Mouse (Mus musculus): ENCODE measurements around the gene Crocc2.

Crocc2 gene

GRCm38 (mm10) chr1:93168295-93168775, at the start of gene Crocc2:
TSS of gene Crocc2 (plus strand) at chr1:93168725.
- no peak for DNase-seq (ENCODE audit: inconsistent age in 2 of 2, low spot score in 1 of 2)

DNA sequence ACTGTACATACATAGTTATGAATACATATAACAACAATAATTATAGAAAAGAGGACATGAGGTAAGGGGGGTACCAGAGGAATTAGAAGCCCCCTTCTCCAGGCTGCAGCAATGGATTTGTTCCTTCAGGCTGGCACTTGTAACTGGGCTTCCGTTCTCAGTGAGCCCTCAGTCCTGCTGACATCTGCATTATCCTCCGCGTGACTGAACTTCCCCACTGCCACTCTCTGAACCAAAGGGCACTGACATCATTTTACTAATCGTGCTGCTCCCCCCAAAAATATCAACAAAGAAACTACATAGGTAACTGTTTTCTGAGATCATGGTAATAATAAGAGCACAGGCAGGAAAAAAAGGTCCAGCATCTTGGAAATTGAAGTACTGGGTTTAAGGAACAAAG, 49.7 kb upstream of the Crocc2 start:
- no peak for DNase-seq (ENCODE audit: inconsistent age in 2 of 2, low spot score in 1 of 2)

GRCm38 (mm10) chr1:93123179-93123854, 45.2 kb upstream of the Crocc2 start:
- no peak for DNase-seq (ENCODE audit: inconsistent age in 2 of 2, low spot score in 1 of 2)

DNA sequence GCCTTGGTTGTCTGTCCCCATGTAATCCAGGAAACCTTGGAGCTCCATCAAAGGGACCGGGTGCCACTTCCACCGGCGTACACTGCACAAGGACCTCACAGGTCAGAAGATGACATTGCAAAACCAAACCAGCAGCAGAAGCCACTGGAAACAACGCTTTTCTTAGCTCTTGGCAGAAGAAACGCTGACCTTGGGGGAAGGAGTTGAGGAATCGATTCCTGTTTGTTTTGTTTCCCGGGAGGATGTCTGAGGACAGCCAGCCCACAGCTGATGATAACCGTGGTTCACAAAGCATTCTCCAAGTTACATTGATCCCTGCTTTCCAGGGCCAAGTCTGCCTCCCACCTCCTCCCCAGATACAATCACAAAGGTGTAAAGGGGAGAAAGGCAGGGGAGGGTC, 44.5 kb upstream of the Crocc2 start:
- DNase-seq (ENCODE audit: inconsistent age in 2 of 2, low spot score in 1 of 2): peak; percentile 23 to 68

GRCm38 (mm10) chr1:93125256-93125655, 43.3 kb upstream of the Crocc2 start:
- peak; percentile 12 to 63 for DNase-seq (ENCODE audit: inconsistent age in 2 of 2, low spot score in 1 of 2)

GRCm38 (mm10) chr1:93128209-93128608, 40.3 kb upstream of the Crocc2 start:
- no peak for DNase-seq (ENCODE audit: inconsistent age in 2 of 2, low spot score in 1 of 2)

GRCm38 (mm10) chr1:93128710-93129349, 39.7 kb upstream of the Crocc2 start:
- DNase-seq (ENCODE audit: inconsistent age in 2 of 2, low spot score in 1 of 2): peak; percentile 41 to 84

- no peak for DNase-seq (ENCODE audit: inconsistent age in 2 of 2, low spot score in 1 of 2)
Measured at GRCm38 (mm10) chr1:93130242-93130983, 38.1 kb upstream of the Crocc2 start.

DNA sequence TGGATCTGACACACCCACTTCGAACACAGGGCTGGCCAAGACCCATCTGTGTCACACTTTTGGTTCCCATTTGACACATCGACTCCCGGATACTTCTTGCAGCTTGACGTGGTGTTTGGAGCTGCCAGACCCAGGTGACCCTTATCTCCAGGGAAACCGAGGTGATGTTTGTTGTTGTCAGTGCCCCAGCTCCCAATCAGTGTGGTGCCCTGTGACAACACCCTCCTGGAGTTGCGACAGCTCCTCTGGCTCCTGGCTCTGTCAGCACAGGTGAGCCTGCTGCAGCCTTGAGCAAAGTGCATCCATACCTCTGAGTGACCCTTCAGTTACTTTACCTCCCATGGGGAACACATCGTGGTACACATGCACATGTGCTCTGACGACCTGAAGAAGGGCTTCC, 35.8 kb upstream of the Crocc2 start:
- no peak for DNase-seq (ENCODE audit: inconsistent age in 2 of 2, low spot score in 1 of 2)

- no peak for DNase-seq (ENCODE audit: inconsistent age in 2 of 2, low spot score in 1 of 2)
Measured at GRCm38 (mm10) chr1:93135036-93135526, 33.4 kb upstream of the Crocc2 start, which contains the start of gene Agxt. TSS of gene Agxt (plus strand) at chr1:93135240.

DNA sequence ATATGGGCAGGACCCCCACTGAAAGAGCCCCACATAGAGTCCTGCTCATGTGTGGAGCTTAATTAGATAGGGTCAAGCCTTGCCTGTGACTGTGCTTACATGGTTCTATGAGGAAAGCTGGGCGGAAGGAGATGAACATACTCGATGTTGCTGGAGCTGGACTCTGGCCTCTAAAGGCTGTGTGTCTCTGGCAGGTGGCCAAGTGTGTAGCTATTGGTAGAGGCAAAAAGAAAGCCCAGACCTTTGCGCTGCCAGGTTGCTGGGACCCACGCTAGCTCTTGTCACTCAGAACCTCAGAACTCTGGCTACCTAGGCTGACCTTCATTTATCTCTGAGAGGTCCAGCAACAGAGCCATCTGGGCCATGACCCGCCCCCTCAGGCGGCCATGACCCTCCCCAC, 30.0 kb upstream of the Crocc2 start:
- no peak for DNase-seq (ENCODE audit: inconsistent age in 2 of 2, low spot score in 1 of 2)

DNA sequence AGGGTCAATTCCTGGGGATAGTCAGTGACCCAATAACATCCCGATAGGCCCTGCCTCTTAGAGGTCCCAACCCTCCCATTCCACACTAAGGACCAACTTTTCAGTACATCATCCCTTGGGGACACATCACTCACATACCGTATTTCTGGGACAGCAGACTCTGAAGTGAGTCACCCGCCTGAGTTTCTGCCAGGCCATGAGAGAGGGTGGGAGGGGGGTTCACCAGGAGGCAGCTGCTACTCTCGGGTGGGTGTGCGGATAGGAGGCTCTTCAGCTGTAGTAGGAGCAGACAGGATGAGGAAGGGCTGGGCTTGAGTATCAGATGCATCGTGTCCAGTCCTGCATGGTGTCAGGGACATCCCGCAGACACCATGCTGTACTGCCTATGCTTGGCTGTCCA, 28.8 kb upstream of the Crocc2 start:
- no peak for DNase-seq (ENCODE audit: inconsistent age in 2 of 2, low spot score in 1 of 2)

GRCm38 (mm10) chr1:93142871-93143270, 25.7 kb upstream of the Crocc2 start:
- DNase-seq (ENCODE audit: inconsistent age in 2 of 2, low spot score in 1 of 2): peak in 1 of 2 experiments; percentile 40

DNA sequence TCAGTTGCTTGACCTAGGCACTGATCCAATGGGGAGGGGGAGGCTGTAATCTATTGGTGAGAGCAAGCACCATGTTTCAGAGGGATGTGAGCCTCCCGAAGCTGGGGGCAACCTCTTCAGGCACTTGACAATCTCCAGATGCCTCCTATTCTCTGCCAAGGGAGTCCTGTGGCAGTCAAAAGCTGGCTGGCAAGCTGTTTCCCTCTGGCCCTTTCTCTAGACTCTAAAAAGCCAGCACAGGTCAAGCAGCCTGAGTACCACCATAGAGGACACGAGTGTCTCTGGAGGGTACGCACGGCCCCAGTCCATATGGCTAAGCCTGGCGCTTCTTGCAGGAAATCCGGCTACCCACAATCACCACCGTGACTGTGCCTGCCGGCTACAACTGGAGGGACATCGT, 24.3 kb upstream of the Crocc2 start:
- DNase-seq (ENCODE audit: inconsistent age in 2 of 2, low spot score in 1 of 2): no peak

DNA sequence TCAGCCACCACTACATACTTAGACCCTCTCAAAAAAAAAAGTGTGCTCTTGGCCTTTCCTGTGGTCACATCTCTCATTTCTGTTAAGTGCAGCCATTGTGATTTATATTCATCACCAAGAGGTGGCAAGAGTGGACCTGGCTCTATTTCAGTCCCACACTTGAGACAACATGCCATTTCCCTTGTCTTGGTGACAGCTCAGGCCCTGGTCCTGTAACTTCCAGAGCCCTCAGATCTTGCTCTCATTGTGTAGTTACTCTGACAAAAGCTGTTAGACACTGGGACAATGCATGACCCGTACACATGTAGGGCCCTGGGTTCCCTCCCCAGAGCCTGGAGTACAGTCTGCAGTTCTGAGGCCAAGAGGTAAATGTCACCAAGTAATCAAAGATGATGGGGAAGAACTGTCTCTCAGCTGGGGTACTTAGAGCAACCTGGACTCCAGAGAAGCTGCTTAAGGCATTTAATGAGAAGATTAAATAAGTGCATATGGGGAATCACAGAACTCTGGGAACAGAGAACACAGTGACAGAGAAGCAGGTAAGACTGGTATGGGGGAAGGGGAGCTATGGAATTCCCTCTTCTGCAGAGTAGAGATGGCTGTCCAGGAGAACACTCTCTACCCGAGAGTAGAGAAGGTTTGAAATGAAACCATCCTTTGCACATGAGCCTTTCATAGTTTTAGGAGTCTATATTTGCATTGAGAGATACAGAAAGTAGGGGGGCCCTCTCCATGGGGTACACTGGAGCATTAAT, 17.4 kb upstream of the Crocc2 start:
- DNase-seq (ENCODE audit: inconsistent age in 2 of 2, low spot score in 1 of 2): no peak

DNA sequence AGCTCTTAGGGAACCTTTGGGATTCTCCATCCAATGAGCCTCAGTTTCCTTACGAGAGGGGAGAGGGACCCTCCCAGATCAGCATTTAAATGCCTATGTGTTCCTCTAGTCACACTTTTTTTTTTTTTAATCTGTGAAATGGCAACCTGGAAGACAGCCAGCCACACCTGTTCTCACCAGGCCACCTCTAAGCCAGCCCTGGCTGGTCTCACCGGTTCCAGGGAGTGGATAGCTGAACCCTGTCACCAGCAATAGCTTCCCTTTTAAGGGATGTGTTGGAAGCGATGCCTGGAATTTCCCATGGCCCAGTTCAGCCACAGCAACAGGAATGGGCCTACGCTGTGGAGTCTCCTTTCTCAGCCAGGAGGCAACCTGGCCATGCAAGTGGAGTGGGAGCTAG, 11.0 kb upstream of the Crocc2 start:
- no peak for DNase-seq (ENCODE audit: inconsistent age in 2 of 2, low spot score in 1 of 2)

DNA sequence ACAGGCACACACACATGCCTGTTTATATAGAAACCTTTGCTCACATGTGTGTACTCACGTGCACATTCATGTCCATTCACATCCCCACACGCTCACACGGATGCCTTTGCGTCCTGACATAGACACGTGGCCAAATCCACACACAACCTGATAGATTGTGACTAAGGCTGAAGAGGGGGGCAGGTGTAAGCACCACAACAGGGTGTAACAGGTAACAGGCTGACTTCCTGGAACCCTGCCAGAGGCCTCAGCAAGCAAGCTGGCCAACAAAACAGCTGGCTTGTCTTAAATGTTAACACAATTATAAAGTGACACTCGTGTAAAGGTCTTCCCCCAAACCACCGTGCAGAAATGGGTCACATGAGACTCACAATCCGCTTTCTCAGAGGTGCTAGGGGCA, 9.6 kb upstream of the Crocc2 start:
- no peak for DNase-seq (ENCODE audit: inconsistent age in 2 of 2, low spot score in 1 of 2)

DNA sequence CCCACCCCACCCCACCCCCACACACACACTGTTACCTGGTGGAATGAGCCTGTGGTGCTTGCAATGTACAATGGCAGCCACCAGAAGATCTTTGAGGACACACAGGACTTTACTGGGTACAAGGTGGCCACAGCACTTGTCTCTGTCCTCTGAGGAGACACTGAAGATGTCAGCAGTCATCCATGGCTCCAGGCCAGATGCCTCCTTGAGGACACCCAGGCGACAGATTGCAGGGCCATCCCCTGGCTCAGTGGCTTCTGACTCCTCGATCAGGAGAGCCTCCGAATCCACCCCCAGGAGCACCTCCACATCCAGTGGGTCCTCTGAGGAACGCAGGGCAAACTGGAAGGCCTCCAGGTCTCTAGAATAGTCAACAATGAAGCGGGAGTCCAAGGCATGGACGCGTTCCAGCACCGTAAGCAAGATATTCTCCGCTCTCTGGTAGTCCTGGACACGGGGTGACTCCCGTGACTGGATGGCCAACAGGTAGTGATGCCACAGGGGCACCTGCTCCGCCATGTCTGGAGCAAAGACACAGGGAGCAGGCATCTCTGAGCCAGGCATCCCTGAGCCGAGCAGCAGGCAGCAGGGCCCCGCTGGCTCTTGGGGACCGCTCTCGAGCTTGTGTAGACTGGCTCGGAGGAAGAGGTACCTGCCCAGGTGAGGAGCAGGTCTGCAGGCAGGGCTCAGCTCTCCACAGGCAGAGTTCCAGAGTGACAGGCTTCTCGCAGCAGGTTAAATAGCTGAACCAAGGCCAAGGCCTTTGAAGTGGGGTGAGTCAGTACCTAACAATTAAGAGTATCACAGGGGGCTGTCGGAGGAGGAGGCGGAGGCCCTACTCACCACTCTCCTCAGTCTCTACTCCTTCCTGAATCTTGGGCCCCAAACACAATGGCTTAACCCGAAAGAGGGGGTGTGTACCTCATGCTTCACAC, 8.7 kb upstream of the Crocc2 start:
- DNase-seq (ENCODE audit: inconsistent age in 2 of 2, low spot score in 1 of 2): peak in 1 of 2 experiments; percentile 62

- no peak for DNase-seq (ENCODE audit: inconsistent age in 2 of 2, low spot score in 1 of 2)
Measured at GRCm38 (mm10) chr1:93160501-93161133, 7.9 kb upstream of the Crocc2 start, which contains the start of gene 2310007B03Rik. TSS of gene 2310007B03Rik (minus strand) at chr1:93160948.

Data from adrenal gland, adult (tissue).